Mouse (Mus musculus) midbrain, embryonic 10.5 days (tissue): ENCODE measurements at regions not wholly inside any gene's neighbourhood (a gene's known extent, or its start where the extent isn't known, plus 50 kb on each side); places are given as distances from the start of the nearest gene placed in this dataset.
"Not testable (repeated sequence)": the region's sequence is repeated elsewhere in the genome, so short reads cannot be mapped to it uniquely, and the experiment has no call there.

Source experiments
- DNase-seq: peaks from one replicate; pipeline ENCODE4 v3.0.0-alpha.2; 2017; ENCODE audit warnings: low spot score
- H3K27ac ChIP-seq: fragments of 300-500 bp; sonication (generic); replicated peaks from 2 replicates; pipeline ENCODE4 v1.5.1; 2016; ENCODE audit warnings: mild to moderate bottlenecking
- H3K27me3 ChIP-seq: fragments of 300-500 bp; sonication (generic); 2 replicates; pipeline ENCODE4 v1.6.1; 2016; ENCODE audit warnings: low read depth, mild to moderate bottlenecking; ENCODE audit not compliant: poor library complexity, severe bottlenecking
- H3K36me3 ChIP-seq: fragments of 300-500 bp; sonication (generic); 2 replicates; pipeline ENCODE4 v1.6.1; 2016; ENCODE audit warnings: mild to moderate bottlenecking, moderate library complexity
- H3K4me1 ChIP-seq: fragments of 300-500 bp; sonication (generic); 2 replicates; pipeline ENCODE4 v1.6.1; 2016
- H3K4me3 ChIP-seq: fragments of 300-500 bp; sonication (generic); 2 replicates; pipeline ENCODE4 v1.5.1; 2016; ENCODE audit warnings: mild to moderate bottlenecking, moderate library complexity
- H3K9me3 ChIP-seq: fragments of 300-500 bp; sonication (generic); replicated peaks from 2 replicates; pipeline ENCODE4 v1.6.1; 2016; ENCODE audit warnings: mild to moderate bottlenecking
- WGBS: fragments of 180-500 bp; shearing (Covaris S2); methylation state at CpG from one replicate; pipeline ENCODE4 v1.1.7; 2016; 5-methylcytosine and 5-hydroxymethylcytosine counted together

DNA sequence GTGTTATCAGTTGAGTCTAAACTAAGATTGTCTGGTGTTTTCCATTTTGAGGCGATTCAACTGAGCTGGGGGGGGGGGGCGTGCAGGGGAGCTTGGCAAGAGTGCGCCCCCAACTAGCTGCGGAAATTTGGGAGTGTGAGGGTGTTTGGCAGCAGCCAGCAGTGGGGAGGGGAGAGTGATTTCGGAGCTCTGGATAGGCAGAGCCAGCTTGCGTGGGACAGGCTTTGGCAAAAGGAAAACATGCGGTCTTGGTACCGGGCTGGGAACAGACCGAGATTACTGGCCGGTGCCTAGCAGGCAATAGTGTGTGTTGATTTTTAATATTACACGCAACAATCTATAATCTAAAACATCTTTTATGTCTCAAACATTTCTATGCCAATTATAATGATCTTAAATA is 199.4 kb upstream of the Cdk6 start:
- not testable (repeated sequence) for H3K36me3 ChIP-seq, H3K4me3 ChIP-seq, H3K27me3 ChIP-seq, H3K9me3 ChIP-seq, H3K27ac ChIP-seq, H3K4me1 ChIP-seq, DNase-seq
- WGBS: 91% methylated on average over 11 of the region's 11 CpGs

DNA sequence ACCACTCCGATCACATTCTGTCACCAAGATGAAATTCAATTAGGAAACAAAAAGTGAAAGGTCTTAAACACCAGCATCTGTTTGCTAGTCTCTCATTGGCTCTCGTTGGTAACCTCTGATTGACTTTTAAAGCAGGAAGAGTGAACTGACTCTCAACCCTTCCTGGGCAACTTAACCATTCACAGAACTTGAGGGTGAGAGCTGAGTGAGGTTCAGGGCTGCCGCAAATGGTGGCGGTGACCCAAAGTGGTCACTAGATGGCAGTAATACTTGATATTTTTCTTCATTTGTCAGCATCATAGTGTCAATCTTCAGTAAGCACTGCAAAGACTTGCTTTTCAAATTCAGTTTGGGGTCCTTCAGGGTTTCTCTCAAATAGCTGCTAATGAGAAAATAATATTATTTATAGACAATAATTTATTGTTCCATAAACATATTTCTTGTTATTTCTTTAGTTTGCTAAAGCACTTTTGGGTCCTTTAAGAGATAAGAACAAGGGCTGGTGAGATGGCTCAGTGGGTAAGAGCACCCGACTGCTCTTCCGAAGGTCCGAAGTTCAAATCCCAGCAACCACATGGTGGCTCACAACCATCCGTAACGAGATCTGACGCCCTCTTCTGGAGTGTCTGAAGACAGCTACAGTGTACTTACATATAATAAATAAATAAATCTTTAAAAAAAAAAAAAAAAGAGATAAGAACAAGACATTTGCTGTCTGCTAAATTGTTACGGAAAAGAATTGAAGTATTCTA is 194.6 kb upstream of the Cdk6 start:
- not testable (repeated sequence) for H3K27ac ChIP-seq
- DNase-seq: peak; percentile 33

GRCm38 (mm10) chr5:3149886-3150285 is 191.4 kb upstream of the Cdk6 start:
- not testable (repeated sequence) for H3K36me3 ChIP-seq, H3K4me3 ChIP-seq, H3K27me3 ChIP-seq, H3K9me3 ChIP-seq, H3K27ac ChIP-seq
- H3K4me1 ChIP-seq: peaks cover 22% of the 10 kb centered on the region
- 37% methylated on average over 5 of the region's 5 CpGs for WGBS
- peak; percentile 44 for DNase-seq

More for the DNA sequence above, 194.6 kb upstream of the Cdk6 start:
- 53% methylated on average over 11 of the region's 11 CpGs for WGBS
- not testable (repeated sequence) for H3K36me3 ChIP-seq, H3K4me3 ChIP-seq, H3K27me3 ChIP-seq, H3K9me3 ChIP-seq
- H3K4me1 ChIP-seq: peaks cover 16% of the 10 kb centered on the region

DNA sequence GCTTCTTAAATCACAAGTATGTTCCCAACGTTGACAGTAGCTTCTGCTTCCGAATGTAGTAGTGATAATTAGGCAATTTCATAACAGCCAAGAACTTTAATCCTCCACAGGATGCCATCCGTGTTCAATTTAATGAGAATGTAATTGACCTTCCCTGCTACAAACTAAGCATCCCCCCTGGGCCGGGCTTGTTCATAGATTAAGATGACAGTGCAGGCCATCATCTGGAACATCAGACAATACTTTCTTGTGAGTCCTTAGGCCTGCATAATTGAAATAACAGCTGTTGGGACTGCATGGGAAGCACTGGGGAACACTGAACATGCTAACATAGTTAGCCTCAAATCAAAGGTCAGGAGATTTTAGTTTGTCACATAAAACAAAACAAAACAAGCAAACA is 190.5 kb upstream of the Cdk6 start:
- H3K27me3 ChIP-seq, DNase-seq, H3K36me3 ChIP-seq, H3K9me3 ChIP-seq, H3K4me3 ChIP-seq: not testable (repeated sequence)
- 50% methylated on average over 4 of the region's 4 CpGs for WGBS
- Histone ChIP-seq H3K27ac (peak overlapping the region; percentile 87), H3K4me1 (peaks cover 22% of the 10 kb centered on the region)

- not testable (repeated sequence) for H3K36me3 ChIP-seq, H3K27me3 ChIP-seq, H3K9me3 ChIP-seq
- Histone ChIP-seq H3K4me1 (peaks cover 22% of the 10 kb centered on the region), H3K4me3 (peak overlapping the region; percentile 49; the same call in 1 of the 2 replicates), H3K27ac (peak overlapping the region; percentile 87)
- DNase-seq: peak; percentile 19
- 3% methylated on average over 12 of the region's 12 CpGs for WGBS
These were observed 189.6 kb upstream of the Cdk6 start for GRCm38 (mm10) chr5:3151534-3152148.

GRCm38 (mm10) chr5:3152149-3152865 is 189.0 kb upstream of the Cdk6 start:
- H3K27ac ChIP-seq: peak overlapping the region; percentile 87

GRCm38 (mm10) chr5:3165511-3165910 is 175.8 kb upstream of the Cdk6 start:
- not testable (repeated sequence) for H3K4me1 ChIP-seq, H3K4me3 ChIP-seq, H3K9me3 ChIP-seq, H3K27ac ChIP-seq, H3K36me3 ChIP-seq, H3K27me3 ChIP-seq, DNase-seq
- WGBS: 95% methylated on average over 2 of the region's 2 CpGs

More at GRCm38 (mm10) chr5:3152149-3152865, 189.0 kb upstream of the Cdk6 start:
- peak; percentile 60 for DNase-seq
- 24% methylated on average over 26 of the region's 26 CpGs for WGBS
- Histone ChIP-seq H3K4me1 (peaks cover 22% of the 10 kb centered on the region), H3K4me3 (peak overlapping the region; percentile 49)
- not testable (repeated sequence) for H3K36me3 ChIP-seq, H3K9me3 ChIP-seq, H3K27me3 ChIP-seq

- H3K27ac ChIP-seq, H3K27me3 ChIP-seq, H3K4me3 ChIP-seq, H3K36me3 ChIP-seq, H3K9me3 ChIP-seq, H3K4me1 ChIP-seq, DNase-seq: not testable (repeated sequence)
- 75% methylated on average over 2 of the region's 2 CpGs for WGBS
These were observed 174.8 kb upstream of the Cdk6 start for GRCm38 (mm10) chr5:3166496-3166895.

DNA sequence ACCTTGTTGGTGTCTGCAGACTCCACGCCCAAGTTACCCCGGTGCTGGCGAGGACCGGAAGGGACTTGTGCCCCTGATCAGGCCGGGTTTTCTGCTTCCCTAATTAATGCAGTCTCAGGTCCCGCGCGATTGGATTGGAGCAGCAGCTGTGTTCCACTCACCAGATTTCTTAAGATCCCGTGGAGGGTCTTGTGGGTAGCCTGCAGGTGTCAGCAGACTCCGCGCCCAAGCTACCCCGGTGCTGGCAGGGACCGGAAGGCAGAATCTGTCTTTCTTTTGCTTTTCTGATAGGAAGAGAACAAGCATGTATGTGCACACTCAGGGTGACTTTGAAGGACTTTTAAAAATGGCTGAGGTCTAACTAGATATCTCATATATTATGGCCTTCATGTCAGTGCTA is 147.7 kb upstream of the Cdk6 start:
- 90% methylated on average over 13 of the region's 13 CpGs for WGBS
- H3K36me3 ChIP-seq, H3K4me1 ChIP-seq, H3K4me3 ChIP-seq, DNase-seq, H3K27ac ChIP-seq, H3K9me3 ChIP-seq, H3K27me3 ChIP-seq: not testable (repeated sequence)

- Histone ChIP-seq H3K27me3 (no peaks in the 10 kb centered on the region), H3K36me3 (no peaks in the 10 kb centered on the region), H3K4me3 (no peak overlapping the region), H3K9me3 (0 out of 2 replicates have a peak, but pooled peaks cover 2% of the 10 kb centered on the region), H3K27ac (no peak overlapping the region), H3K4me1 (no peaks in the 10 kb centered on the region)
- no peak for DNase-seq
- 71% methylated on average over 16 of the region's 16 CpGs for WGBS
These were observed 143.1 kb upstream of the Cdk6 start for GRCm38 (mm10) chr5:3197952-3198841.

GRCm38 (mm10) chr5:3198869-3199550 is 142.3 kb upstream of the Cdk6 start:
- not testable (repeated sequence) for H3K36me3 ChIP-seq, H3K9me3 ChIP-seq, H3K27me3 ChIP-seq, DNase-seq, H3K27ac ChIP-seq, H3K4me3 ChIP-seq, H3K4me1 ChIP-seq
- 83% methylated on average over 7 of the region's 7 CpGs for WGBS

- not testable (repeated sequence) for DNase-seq, H3K27ac ChIP-seq, H3K4me3 ChIP-seq, H3K9me3 ChIP-seq, H3K4me1 ChIP-seq, H3K36me3 ChIP-seq, H3K27me3 ChIP-seq
- WGBS: 81% methylated on average over 5 of the region's 5 CpGs
These were observed 135.1 kb upstream of the Cdk6 start for GRCm38 (mm10) chr5:3206160-3206559.
